Mouse (Mus musculus) layer of hippocampus, postnatal 14 days (tissue): ENCODE data around the gene Tnnc2. TPM values are rescaled to one million over a fixed set of nuclear protein-coding genes. Genes with fewer than 3 reads are reported as not detected.
"Not testable (repeated sequence)": the region's sequence is repeated elsewhere in the genome, so short reads cannot be mapped to it uniquely, and the experiment has no call there.

Experiments used
- DNase-seq, 2 experiments: peaks; one replicate each; pipeline ENCODE4 v3.0.0; 2021 to 2022; ENCODE audit warnings: low spot score in 2 of 2, mixed read lengths in 1 of 2
- total RNA-seq, 2 experiments: library from RNA; stranded (reverse); gene quantifications; 2 replicates each; pipeline ENCODE4 v1.2.3; 2021

Gene Tnnc2
- total RNA-seq, 2 experiments from 2014 or later, result not detected

GRCm38 (mm10) chr2:164798554-164798953, 18.8 kb upstream of the Tnnc2 start:
- not testable (repeated sequence) for DNase-seq

- DNase-seq, result no peak
These were observed 16.1 kb upstream of the Tnnc2 start for GRCm38 (mm10) chr2:164795868-164796267.

GRCm38 (mm10) chr2:164794293-164794692, 14.5 kb upstream of the Tnnc2 start:
- DNase-seq, result peak; percentile 80 to 91

- no peak for DNase-seq
These were observed 14.0 kb upstream of the Tnnc2 start for GRCm38 (mm10) chr2:164793772-164794171.

- DNase-seq, result peak in 1 of 2 experiments; percentile 52
These were observed 13.5 kb upstream of the Tnnc2 start for GRCm38 (mm10) chr2:164793236-164793635.

GRCm38 (mm10) chr2:164792400-164793190, 12.8 kb upstream of the Tnnc2 start:
- no peak for DNase-seq

- DNase-seq, result no peak
These were observed 12.1 kb upstream of the Tnnc2 start for GRCm38 (mm10) chr2:164791841-164792261.

GRCm38 (mm10) chr2:164790451-164790850, 10.7 kb upstream of the Tnnc2 start:
- no peak for DNase-seq

- no peak for DNase-seq
These were observed 8.6 kb upstream of the Tnnc2 start for GRCm38 (mm10) chr2:164788411-164788810.

- no peak for DNase-seq
These were observed 8.0 kb upstream of the Tnnc2 start for GRCm38 (mm10) chr2:164787779-164788178.

GRCm38 (mm10) chr2:164787032-164787431, 7.3 kb upstream of the Tnnc2 start:
- no peak for DNase-seq

- no peak for DNase-seq
These were observed 6.7 kb upstream of the Tnnc2 start for GRCm38 (mm10) chr2:164786388-164786885.

- peak; percentile 80 to 83 for DNase-seq
These were observed 6.0 kb upstream of the Tnnc2 start, which contains the start of gene Snx21 for GRCm38 (mm10) chr2:164785481-164786387. TSS of gene Snx21 (plus strand) at chr2:164785823.

- DNase-seq, result no peak
These were observed 5.2 kb upstream of the Tnnc2 start for GRCm38 (mm10) chr2:164784869-164785420.

GRCm38 (mm10) chr2:164783926-164784581, 4.3 kb upstream of the Tnnc2 start:
- no peak for DNase-seq

- no peak for DNase-seq
These were observed 2.1 kb upstream of the Tnnc2 start for GRCm38 (mm10) chr2:164781876-164782275.

- no peak for DNase-seq
These were observed 958 bp downstream of the Tnnc2 start for GRCm38 (mm10) chr2:164778809-164779208.

- DNase-seq, result no peak
These were observed 1.8 kb downstream of the Tnnc2 start for GRCm38 (mm10) chr2:164778015-164778287.

- DNase-seq, result no peak
These were observed 2.3 kb downstream of the Tnnc2 start for GRCm38 (mm10) chr2:164777246-164778014.

GRCm38 (mm10) chr2:164776801-164777200, 3.0 kb downstream of the Tnnc2 start:
- DNase-seq, result no peak
